Mouse (Mus musculus): ENCODE measurements around the gene Rims1. TPM values are rescaled to one million over a fixed set of nuclear protein-coding genes. Genes with fewer than 3 reads are reported as not detected.

Rims1 gene
- total RNA-seq, 2 experiments from 2014 or later: 0.20 to 0.41 TPM

- no peak for DNase-seq
- intact Hi-C loops (cut with DNase I; ENCODE audit: low total_unique reads): no loop called here
Measured at GRCm38 (mm10) chr1:22720714-22721113, 85.1 kb downstream of the Rims1 start.

- intact Hi-C loops (cut with DNase I; ENCODE audit: low total_unique reads): no loop called here
- DNase-seq: no peak
Measured at GRCm38 (mm10) chr1:22709461-22709860, 96.3 kb downstream of the Rims1 start.

- intact Hi-C loops (cut with DNase I; ENCODE audit: low total_unique reads): no loop called here
Measured at GRCm38 (mm10) chr1:22695046-22695445, 110.7 kb downstream of the Rims1 start.

GRCm38 (mm10) chr1:22694514-22694913, 111.3 kb downstream of the Rims1 start:
- no peak for DNase-seq
- intact Hi-C loops (cut with DNase I; ENCODE audit: low total_unique reads): no loop called here

More at GRCm38 (mm10) chr1:22695046-22695445, 110.7 kb downstream of the Rims1 start:
- DNase-seq: no peak

GRCm38 (mm10) chr1:22683455-22683854, 122.3 kb downstream of the Rims1 start:
- intact Hi-C loops (cut with DNase I; ENCODE audit: low total_unique reads): no loop called here
- no peak for DNase-seq

- no peak for DNase-seq
- intact Hi-C loops (cut with DNase I; ENCODE audit: low total_unique reads): no loop called here
Measured at GRCm38 (mm10) chr1:22664196-22664595, 141.6 kb downstream of the Rims1 start.

- intact Hi-C loops (cut with DNase I; ENCODE audit: low total_unique reads): no loop called here
- no peak for DNase-seq
Measured at GRCm38 (mm10) chr1:22661825-22662224, 144.0 kb downstream of the Rims1 start.

GRCm38 (mm10) chr1:22655983-22656382, 149.8 kb downstream of the Rims1 start:
- DNase-seq: no peak
- intact Hi-C loops (cut with DNase I; ENCODE audit: low total_unique reads): no loop called here

- intact Hi-C loops (cut with DNase I; ENCODE audit: low total_unique reads): no loop called here
- DNase-seq: no peak
Measured at GRCm38 (mm10) chr1:22654903-22655302, 150.9 kb downstream of the Rims1 start.

- intact Hi-C loops (cut with DNase I; ENCODE audit: low total_unique reads): no loop called here
- DNase-seq: no peak
Measured at GRCm38 (mm10) chr1:22650588-22650987, 155.2 kb downstream of the Rims1 start.

GRCm38 (mm10) chr1:22649432-22649831, 156.4 kb downstream of the Rims1 start:
- intact Hi-C loops (cut with DNase I; ENCODE audit: low total_unique reads): no loop called here
- no peak for DNase-seq

GRCm38 (mm10) chr1:22645257-22645656, 160.5 kb downstream of the Rims1 start:
- intact Hi-C loops (cut with DNase I; ENCODE audit: low total_unique reads): no loop called here
- no peak for DNase-seq

GRCm38 (mm10) chr1:22640568-22640967, 165.2 kb downstream of the Rims1 start:
- DNase-seq: peak; percentile 11
- intact Hi-C loops (cut with DNase I; ENCODE audit: low total_unique reads): no loop called here

GRCm38 (mm10) chr1:22639702-22640101, 166.1 kb downstream of the Rims1 start:
- intact Hi-C loops (cut with DNase I; ENCODE audit: low total_unique reads): no loop called here
- no peak for DNase-seq

GRCm38 (mm10) chr1:22633871-22634270, 171.9 kb downstream of the Rims1 start:
- no peak for DNase-seq
- intact Hi-C loops (cut with DNase I; ENCODE audit: low total_unique reads): no loop called here

- intact Hi-C loops (cut with DNase I; ENCODE audit: low total_unique reads): no loop called here
- no peak for DNase-seq
Measured at GRCm38 (mm10) chr1:22632551-22632950, 173.2 kb downstream of the Rims1 start.

- no peak for DNase-seq
- intact Hi-C loops (cut with DNase I; ENCODE audit: low total_unique reads): no loop called here
Measured at GRCm38 (mm10) chr1:22631991-22632390, 173.8 kb downstream of the Rims1 start.

- no peak for DNase-seq
- intact Hi-C loops (cut with DNase I; ENCODE audit: low total_unique reads): no loop called here
Measured at GRCm38 (mm10) chr1:22629011-22629410, 176.8 kb downstream of the Rims1 start.

GRCm38 (mm10) chr1:22627013-22627412, 178.8 kb downstream of the Rims1 start:
- intact Hi-C loops (cut with DNase I; ENCODE audit: low total_unique reads): no loop called here

GRCm38 (mm10) chr1:22626295-22626694, 179.5 kb downstream of the Rims1 start:
- intact Hi-C loops (cut with DNase I; ENCODE audit: low total_unique reads): no loop called here
- no peak for DNase-seq

More at GRCm38 (mm10) chr1:22627013-22627412, 178.8 kb downstream of the Rims1 start:
- no peak for DNase-seq

- intact Hi-C loops (cut with DNase I; ENCODE audit: low total_unique reads): no loop called here
Measured at GRCm38 (mm10) chr1:22620827-22621226, 185.0 kb downstream of the Rims1 start.

GRCm38 (mm10) chr1:22615601-22616000, 190.2 kb downstream of the Rims1 start:
- intact Hi-C loops (cut with DNase I; ENCODE audit: low total_unique reads): no loop called here
- DNase-seq: no peak

More at GRCm38 (mm10) chr1:22620827-22621226, 185.0 kb downstream of the Rims1 start:
- DNase-seq: no peak
